8 mouse cellular contexts compared by ENCODE assay signal in genomic region chr4:123686368-123687024, GRCm38 (mm10). TPM values are rescaled to one million over a fixed set of nuclear protein-coding genes. Genes with fewer than 3 reads are reported as not detected.
DNase-seq lines count a peak whose midpoint lies in the region; ATAC-seq lines count a peak whose summit lies in the region.

No protein-coding gene starts in this region.

- ATAC-seq in embryonic facial prominence, embryonic 11.5 days (replicated peaks; ENCODE audit: insufficient number of reproducible peaks, low FRiP score, low TSS enrichment, low read depth) = peak; percentile 57; the same call in 1 of the 2 replicates
- ATAC-seq in hindbrain, embryonic 12.5 days (ENCODE audit: low FRiP score) = peak; percentile 62

- H3K36me3 ChIP-seq in embryonic facial prominence, embryonic 11.5 days (replicated peaks; ENCODE audit: control insufficient read depth, insufficient read depth, low read depth, low read length) = no peaks in the 10 kb centered on the region
- H3K36me3 ChIP-seq in hindbrain, embryonic 12.5 days = peaks cover 9% of the 10 kb centered on the region; the same call in 1 of the 2 replicates
- H3K36me3 ChIP-seq in midbrain, embryonic 10.5 days = peaks cover 21% of the 10 kb centered on the region

- H3K9me3 ChIP-seq in embryonic facial prominence, embryonic 11.5 days (replicated peaks; ENCODE audit: control insufficient read depth, low read length) = no peaks in the 10 kb centered on the region
- no peaks in the 10 kb centered on the region for H3K9me3 ChIP-seq in hindbrain, embryonic 12.5 days (replicated peaks)
- no peaks in the 10 kb centered on the region for H3K9me3 ChIP-seq in midbrain, embryonic 10.5 days (replicated peaks)

- peak overlapping the region; percentile 75 for H3K4me3 ChIP-seq in embryonic facial prominence, embryonic 11.5 days (ENCODE audit: low read depth, low read length)
- peak overlapping the region; percentile 77 for H3K4me3 ChIP-seq in hindbrain, embryonic 12.5 days
- H3K4me3 ChIP-seq in midbrain, embryonic 10.5 days = peak overlapping the region; percentile 84

- peaks cover 9% of the 10 kb centered on the region; the same call in 1 of the 2 replicates for H3K27me3 ChIP-seq in embryonic facial prominence, embryonic 11.5 days (ENCODE audit: control insufficient read depth, insufficient read depth, low read length)
- H3K27me3 ChIP-seq in hindbrain, embryonic 12.5 days = peaks cover 8% of the 10 kb centered on the region
- peaks cover 18% of the 10 kb centered on the region for H3K27me3 ChIP-seq in midbrain, embryonic 10.5 days (ENCODE audit: low read depth, poor library complexity, severe bottlenecking)

- H3K27ac ChIP-seq in embryonic facial prominence, embryonic 11.5 days (replicated peaks; ENCODE audit: low read depth, low read length) = peak overlapping the region; percentile 47; the same call in 1 of the 2 replicates
- H3K27ac ChIP-seq in hindbrain, embryonic 12.5 days = peak overlapping the region; percentile 90
- peak overlapping the region; percentile 91 for H3K27ac ChIP-seq in midbrain, embryonic 10.5 days (replicated peaks)

- peak overlapping the region; percentile 74 for H3K9ac ChIP-seq in embryonic facial prominence, embryonic 11.5 days (replicated peaks; ENCODE audit: low read length)
- peak overlapping the region; percentile 93 for H3K9ac ChIP-seq in hindbrain, embryonic 12.5 days

- DNase-seq in left cerebral cortex, postnatal 4 days = peak; percentile 32
- DNase-seq in left cerebral cortex, adult 18-20 months (ENCODE audit: low spot score in 2 of 2) = no peak
- DNase-seq in adrenal gland, postnatal 25 days = peak; percentile 38
- no peak for DNase-seq in embryonic facial prominence, embryonic 11.5 days (ENCODE audit: low spot score)
- DNase-seq in midbrain, embryonic 10.5 days (ENCODE audit: low spot score) = peak; percentile 42
- peak; percentile 12 for DNase-seq in yolk sac, embryonic 10.5 days (ENCODE audit: low spot score)
- DNase-seq in urinary bladder, postnatal 36 days (ENCODE audit: low spot score in 2 of 2) = no peak

- under 1% methylated on average over 54 of the region's 56 CpGs for WGBS in embryonic facial prominence, embryonic 11.5 days
- under 1% methylated on average over 51 of the region's 56 CpGs for WGBS in hindbrain, embryonic 12.5 days
- WGBS in midbrain, embryonic 10.5 days = 2% methylated on average over 56 of the region's 56 CpGs

- peaks cover 8% of the 10 kb centered on the region; the same call in 1 of the 2 replicates for H3K4me1 ChIP-seq in embryonic facial prominence, embryonic 11.5 days (ENCODE audit: control insufficient read depth, insufficient read depth, low read length)
- H3K4me1 ChIP-seq in hindbrain, embryonic 12.5 days = peaks cover 20% of the 10 kb centered on the region
- peaks cover 25% of the 10 kb centered on the region for H3K4me1 ChIP-seq in midbrain, embryonic 10.5 days

- peak overlapping the region; percentile 89 for H3K4me2 ChIP-seq in embryonic facial prominence, embryonic 11.5 days (ENCODE audit: low read depth, low read length)
- H3K4me2 ChIP-seq in hindbrain, embryonic 12.5 days (replicated peaks) = peak overlapping the region; percentile 97

- intact Hi-C loops in left cerebral cortex, postnatal 4 days (cut with DNase I) = no loop called here

RNA-seq across cellular contexts. Expression of gene Macf1, which starts 2.3 kb away (rescaled TPM):
- total RNA-seq in left cerebral cortex, postnatal 4 days (2021) = 100 to 1,000 TPM; 337 to 347 TPM
- total RNA-seq in left cerebral cortex, adult 18-20 months (2021) = 100 to 1,000 TPM; 213 to 220 TPM
- 187 and 192 TPM in 2 replicates for total RNA-seq in adrenal gland, postnatal 25 days (2021)
- polyA plus RNA-seq in embryonic facial prominence, embryonic 11.5 days (2014; fragmentation: Nextera tagmentation; extraction: Ambion mirVana) = 63.9 and 70.2 TPM in 2 replicates
- polyA plus RNA-seq in hindbrain, embryonic 12.5 days (2016; fragmentation: Nextera tagmentation; extraction: Ambion mirVana) = 75.1 and 80.2 TPM in 2 replicates
- polyA plus RNA-seq in midbrain, embryonic 10.5 days (2016; fragmentation: Nextera tagmentation; extraction: Ambion mirVana) = 39.2 and 46.2 TPM in 2 replicates

RNA-seq across cellular contexts. Expression of gene Ndufs5, which starts 31.5 kb away (rescaled TPM):
- total RNA-seq in left cerebral cortex, postnatal 4 days (2021) = 100 to 1,000 TPM; 134 to 138 TPM
- 100 to 1,000 TPM; 183 to 205 TPM for total RNA-seq in left cerebral cortex, adult 18-20 months (2021)
- 222 and 237 TPM in 2 replicates for total RNA-seq in adrenal gland, postnatal 25 days (2021)
- 308 and 321 TPM in 2 replicates for polyA plus RNA-seq in embryonic facial prominence, embryonic 11.5 days (2014; fragmentation: Nextera tagmentation; extraction: Ambion mirVana)
- 324 and 347 TPM in 2 replicates for polyA plus RNA-seq in hindbrain, embryonic 12.5 days (2016; fragmentation: Nextera tagmentation; extraction: Ambion mirVana)
- polyA plus RNA-seq in midbrain, embryonic 10.5 days (2016; fragmentation: Nextera tagmentation; extraction: Ambion mirVana) = 328 and 330 TPM in 2 replicates

Comparison
In these comparisons a context has a peak if more than half of its experiments do, and no peak if none do; other contexts are left out.
1. DNase-seq: peak in left cerebral cortex, postnatal 4 days (single experiment), adrenal gland, postnatal 25 days (single experiment), midbrain, embryonic 10.5 days (single experiment) and yolk sac, embryonic 10.5 days (single experiment); none in left cerebral cortex, adult 18-20 months (0 of 2), embryonic facial prominence, embryonic 11.5 days (single experiment) and urinary bladder, postnatal 36 days (0 of 2).
2. Peak in every context shown above with its lines, with median percentiles within 50 percentile points of each other: H3K27ac ChIP-seq and H3K4me3 ChIP-seq.